Mouse (Mus musculus): ENCODE data around the gene Gad2.

DNA sequence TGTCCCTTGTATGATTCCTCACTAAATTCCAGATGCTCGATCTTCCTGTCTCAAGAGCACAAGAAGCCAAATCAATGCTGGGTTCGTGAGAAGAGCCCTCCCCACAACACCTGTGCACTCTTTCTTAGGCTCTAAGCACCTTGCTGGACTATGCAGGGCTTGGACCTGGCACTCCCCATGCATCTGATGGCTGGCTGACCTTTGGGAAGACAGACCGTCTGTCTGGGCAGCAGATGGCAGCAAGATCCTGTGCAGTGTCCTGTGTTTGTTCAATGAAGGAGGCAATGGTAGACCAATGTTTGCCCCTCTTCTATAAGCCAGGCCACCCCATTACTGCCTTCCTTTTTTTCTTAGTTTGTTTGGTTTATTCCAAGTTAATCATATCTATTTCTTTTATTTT is 119.2 kb downstream of the Gad2 start:
- no peak for TF ChIP-seq EP300 (IDR thresholded peaks at IDR 0.05; ENCODE audit: low read depth)
- TF ChIP-seq CTCF (IDR thresholded peaks at IDR 0.05; ENCODE audit: low read depth) = peak; percentile 58

All from liver, postnatal 0 days (tissue).